Mouse (Mus musculus) embryonic fibroblast, embryonic 13.5 days (primary cell): ENCODE measurements around the gene Fgr.

ENCODE experiments used
- CTCF ChIP-seq: IDR thresholded peaks from 2 replicates; pipeline ENCODE4 v1.5.1; 2011; ENCODE audit warnings: mild to moderate bottlenecking, control low read depth, low read length, moderate library complexity, borderline replicate concordance; ENCODE audit not compliant: insufficient read depth
- POLR2A ChIP-seq: IDR thresholded peaks from 2 replicates; pipeline ENCODE4 v1.6.1; 2011; ENCODE audit warnings: low read depth, mild to moderate bottlenecking, control low read depth, low read length, moderate library complexity

DNA sequence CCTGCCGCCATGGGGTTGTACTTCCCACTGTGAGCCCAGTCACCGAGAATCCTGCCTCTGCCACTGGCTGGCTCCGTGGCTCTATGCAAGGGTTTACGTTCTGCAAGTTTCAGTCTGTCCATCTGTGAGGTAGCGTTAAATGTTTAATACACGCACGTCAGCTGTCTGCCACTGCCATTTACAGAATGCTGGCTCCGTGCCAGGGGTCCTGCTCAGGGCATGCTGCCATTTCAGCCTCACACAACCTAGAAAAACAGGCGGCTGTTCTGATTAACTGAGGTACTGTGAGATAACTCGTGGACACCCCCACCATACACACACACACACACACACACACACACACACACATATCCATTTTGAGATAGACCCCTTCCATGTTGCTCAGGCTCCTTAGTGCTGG lies 29.0 kb downstream of the Fgr start:
- TF ChIP-seq CTCF (no peak), POLR2A (no peak)
